Mouse (Mus musculus) ovary, postnatal 36 days (tissue): ENCODE data around the gene Cnn3.

Experiments
- DNase-seq: peaks from one replicate; pipeline ENCODE4 v3.0.0; 2022; ENCODE audit warnings: low spot score, mixed read lengths

Gene Cnn3

DNA sequence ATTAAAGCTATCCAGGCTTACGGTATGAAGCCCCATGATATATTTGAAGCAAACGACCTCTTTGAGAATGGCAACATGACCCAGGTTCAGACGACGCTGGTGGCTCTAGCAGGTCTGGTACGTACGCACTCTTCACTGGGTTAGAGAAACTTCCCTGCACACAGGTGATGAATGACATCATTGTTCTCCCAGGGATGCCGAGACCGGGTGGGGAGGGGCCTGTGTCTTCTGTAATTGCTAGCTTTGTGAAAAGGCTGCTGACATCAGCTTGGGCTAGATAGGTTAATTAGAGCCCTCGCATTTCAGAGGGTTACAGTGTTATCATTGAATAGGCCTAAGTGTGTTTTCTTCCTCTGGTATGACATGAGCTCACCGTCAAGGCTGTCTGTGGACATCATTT lies 25.1 kb downstream of the Cnn3 start:
- DNase-seq = no peak

GRCm38 (mm10) chr3:121458545-121459492 lies 32.5 kb downstream of the Cnn3 start:
- no peak for DNase-seq

GRCm38 (mm10) chr3:121460473-121461193 lies 34.3 kb downstream of the Cnn3 start:
- no peak for DNase-seq

DNA sequence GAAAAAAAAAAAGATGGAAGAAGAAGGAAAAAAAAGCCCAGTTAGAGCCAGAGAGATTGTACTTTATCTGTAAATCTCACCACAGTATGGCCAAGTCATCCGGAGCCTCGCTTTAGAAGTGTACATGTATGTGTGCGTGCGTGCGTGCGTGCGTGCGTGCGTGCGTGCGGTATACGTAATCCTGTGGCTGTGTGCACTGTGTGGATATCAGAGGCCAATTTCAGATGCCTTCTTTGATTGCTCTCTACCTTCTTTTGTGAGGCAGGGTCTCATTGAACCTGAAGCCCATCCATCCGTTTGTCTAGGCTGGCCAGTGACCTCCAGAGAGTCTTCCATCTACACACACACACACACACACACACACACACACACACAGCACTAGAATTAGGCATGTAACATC lies 35.2 kb downstream of the Cnn3 start:
- no peak for DNase-seq

GRCm38 (mm10) chr3:121462782-121463181 lies 36.5 kb downstream of the Cnn3 start:
- DNase-seq = no peak

DNA sequence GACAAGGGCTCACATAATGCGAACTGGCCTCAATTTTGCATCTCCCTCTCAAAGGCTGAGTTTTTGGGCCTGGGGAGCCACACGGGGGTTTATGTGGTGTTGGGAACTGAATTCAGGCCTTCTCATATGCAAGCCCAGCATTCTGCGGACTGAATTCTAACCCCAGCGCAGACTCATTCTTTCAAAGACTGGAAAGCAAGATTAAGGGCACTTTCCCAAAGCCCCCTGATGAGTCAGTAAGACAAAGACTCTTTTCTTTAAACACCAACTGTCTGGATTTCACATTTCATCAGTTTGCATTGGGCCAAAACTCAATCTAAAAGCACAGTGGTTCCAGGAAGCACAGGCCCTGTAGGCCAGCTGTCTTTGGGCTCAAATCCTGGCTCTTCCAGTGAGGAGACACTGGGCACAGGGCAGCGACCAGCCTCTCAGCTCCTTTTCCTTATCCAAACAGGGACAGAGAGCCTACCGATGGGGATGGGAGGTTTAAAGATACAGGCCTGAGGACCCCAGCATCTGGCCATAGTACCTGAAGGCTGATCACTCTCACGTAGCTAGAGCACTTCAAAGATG lies 38.5 kb downstream of the Cnn3 start:
- DNase-seq = no peak

DNA sequence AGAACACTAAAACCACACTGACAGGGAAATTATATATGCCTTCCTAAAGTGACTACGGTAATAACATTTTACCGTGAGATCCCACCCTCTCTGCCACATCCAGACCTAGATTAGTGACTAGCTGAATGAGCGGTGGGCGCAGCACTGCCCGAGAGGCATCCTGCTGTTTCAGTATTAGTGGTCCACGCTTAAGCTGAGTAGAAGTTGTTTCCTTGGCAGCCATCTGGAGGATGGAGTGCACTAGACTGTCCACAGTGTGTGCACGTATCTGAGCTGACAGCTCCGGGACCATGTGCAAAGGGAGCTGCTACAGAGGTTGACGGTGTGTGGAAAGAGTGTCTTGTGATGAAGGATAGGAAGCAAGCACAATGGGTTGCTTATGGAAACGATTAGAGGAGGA lies 39.5 kb downstream of the Cnn3 start:
- no peak for DNase-seq

- DNase-seq = no peak
Observed at GRCm38 (mm10) chr3:121467094-121467552, 40.8 kb downstream of the Cnn3 start.

- no peak for DNase-seq
Observed at GRCm38 (mm10) chr3:121468136-121468535, 41.8 kb downstream of the Cnn3 start.

DNA sequence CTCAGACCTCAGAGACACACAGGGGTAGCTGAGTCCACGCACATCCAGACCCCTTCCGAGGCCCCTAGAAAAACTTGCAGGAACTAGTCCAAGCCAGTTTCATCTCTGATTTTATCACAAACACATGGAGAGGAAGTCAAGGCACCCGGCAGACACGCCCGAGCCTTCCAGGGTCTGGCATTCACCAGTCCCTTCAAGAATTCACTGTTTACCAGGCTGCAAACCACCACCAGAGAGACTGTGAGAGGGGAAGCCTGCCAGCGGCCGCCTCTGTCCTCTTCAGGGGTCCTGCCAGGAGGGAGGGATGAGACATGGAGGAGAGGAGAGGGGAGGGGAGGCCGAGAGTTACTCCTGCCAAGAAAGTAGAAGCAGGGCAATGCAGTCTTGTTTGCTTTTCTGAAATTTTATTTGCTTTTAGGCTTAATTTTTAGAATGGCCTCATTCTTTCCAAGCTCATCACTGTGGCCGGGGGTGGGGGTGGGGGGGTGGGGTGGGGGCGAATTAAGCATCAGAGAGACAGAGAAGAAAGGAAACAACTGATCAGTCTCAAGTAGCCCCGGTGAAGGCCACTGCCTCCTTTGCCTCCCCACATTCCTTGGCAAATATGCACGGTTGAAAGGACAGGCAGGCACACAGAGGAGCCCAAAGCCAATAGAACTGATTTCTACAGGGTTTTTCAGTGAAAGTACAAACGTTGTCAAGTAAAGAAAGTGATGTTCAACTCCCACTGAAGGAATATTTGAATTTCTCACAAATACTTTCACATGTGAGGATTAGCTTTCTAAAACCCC lies 43.1 kb downstream of the Cnn3 start:
- peak; percentile 41 for DNase-seq

DNA sequence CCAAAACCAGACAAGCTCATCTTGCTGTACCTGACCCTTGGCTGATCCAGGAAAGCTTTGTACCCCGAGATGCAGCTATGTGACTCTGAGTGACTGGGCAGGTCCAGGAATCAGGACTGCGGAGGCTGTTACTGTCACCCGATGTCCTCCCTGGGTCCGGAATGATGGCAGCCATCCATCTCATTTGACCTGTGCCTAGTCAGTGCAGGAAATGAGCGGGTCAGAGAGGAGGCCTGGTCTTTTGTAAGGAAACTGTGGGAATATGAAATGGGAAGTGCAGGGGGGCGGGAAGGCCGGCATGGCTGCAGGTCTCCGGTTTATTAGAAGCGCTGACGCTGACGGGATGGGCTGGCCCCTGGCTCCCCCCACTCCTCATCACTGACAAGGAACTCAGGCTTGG lies 45.4 kb downstream of the Cnn3 start:
- DNase-seq = no peak

DNA sequence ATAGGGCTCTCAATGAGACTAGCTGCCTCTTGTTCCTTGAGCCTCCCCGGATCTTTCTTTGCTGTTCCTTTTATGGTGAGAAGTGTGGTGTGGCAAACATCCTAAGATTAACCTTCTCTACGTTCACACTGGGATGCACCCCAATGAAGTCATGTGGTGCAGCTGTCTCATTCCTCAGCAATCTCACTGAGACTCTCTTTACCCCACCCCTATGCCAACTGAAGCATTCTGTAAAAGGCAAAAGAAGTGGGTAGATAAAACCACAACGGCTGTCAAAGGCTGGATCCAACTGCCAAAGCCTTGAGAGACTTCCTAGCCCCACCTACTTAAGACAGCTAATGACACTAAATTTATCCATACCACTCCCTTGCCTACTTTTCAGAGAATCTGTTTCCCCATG lies 48.4 kb downstream of the Cnn3 start:
- DNase-seq = no peak

DNA sequence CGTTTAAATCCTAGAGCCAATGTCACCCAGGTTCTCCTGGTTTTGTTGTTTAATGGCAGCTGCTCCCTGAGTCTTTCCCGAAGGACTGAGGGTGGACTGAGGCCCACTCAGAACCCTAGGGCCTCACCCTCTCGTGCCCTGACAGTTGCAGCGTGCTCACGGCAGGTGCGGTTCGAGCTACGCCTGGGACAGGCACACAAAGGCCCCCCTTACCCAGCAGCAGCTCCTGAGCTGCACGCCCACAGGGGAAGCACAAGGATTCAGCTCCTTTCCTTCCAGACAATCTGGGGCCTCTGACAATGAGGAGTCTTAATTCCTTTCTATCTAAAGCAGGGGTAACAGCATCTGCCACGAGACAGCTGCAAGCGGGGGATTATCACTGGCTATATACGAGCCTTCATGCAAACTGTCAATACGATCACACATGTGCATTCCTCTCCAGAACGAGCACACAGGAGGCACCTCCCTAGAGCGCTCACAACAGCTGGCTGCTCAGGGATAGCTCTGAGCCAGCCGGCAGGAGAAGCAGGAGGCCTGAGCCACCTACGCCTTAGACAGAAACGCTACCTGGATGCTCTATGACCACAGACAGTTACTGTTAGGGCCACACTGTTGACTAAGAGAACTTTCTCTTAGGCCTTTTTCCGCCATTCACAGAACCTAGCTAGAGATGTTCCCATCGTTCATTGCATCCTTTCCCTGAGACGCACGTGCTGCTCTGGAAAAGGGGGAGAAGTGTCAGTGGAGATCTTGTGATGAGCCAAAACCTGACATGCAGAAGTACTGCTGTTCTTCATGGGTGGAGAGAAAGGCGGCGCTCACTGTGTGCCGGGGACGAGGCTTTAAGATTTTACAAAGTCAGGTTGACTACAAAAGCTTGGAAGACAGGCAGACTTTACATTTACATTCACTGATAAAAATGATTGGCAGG lies 54.0 kb downstream of the Cnn3 start:
- no peak for DNase-seq

DNA sequence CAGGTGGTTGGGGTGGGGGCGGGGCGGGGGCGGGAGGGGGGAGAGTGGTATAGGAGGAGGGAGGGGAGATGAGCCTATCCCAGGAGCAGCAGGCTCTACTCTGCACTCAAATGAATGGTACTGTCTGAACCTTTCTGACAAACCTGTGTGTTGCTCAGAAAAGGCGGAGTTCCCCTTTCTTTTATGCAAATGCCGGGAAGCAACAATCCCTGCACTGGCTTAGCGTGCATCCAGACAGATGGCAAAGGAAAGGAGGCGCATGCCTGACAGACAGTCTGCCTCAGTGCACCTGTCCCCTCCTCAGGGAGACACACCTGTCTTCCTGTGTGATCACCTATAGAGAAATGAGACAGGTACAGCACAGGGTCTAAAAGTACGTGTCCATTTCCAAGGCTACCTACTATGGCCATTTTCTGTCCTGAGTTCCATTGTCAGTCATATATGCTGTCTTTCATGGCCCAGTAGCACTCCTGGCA lies 54.7 kb downstream of the Cnn3 start:
- DNase-seq = no peak

DNA sequence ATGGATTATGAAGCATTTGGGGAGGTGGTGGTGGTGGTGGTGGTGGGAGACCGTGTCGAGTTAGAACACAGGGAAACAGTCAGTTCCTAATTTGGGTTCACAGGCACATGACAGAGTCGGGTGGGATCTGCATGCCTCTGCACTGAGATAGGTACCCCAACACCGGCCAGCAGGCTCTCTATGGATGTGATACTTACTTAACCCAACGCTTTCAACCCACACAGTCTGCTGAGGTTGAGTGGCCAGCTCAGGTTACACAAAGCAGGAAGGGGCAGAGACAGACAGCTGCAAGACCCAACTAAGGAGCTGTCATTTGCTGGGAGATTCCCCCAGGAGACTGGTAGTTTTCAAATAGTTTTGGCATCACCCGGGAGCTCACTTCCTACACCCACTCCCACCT lies 55.3 kb downstream of the Cnn3 start:
- no peak for DNase-seq

DNA sequence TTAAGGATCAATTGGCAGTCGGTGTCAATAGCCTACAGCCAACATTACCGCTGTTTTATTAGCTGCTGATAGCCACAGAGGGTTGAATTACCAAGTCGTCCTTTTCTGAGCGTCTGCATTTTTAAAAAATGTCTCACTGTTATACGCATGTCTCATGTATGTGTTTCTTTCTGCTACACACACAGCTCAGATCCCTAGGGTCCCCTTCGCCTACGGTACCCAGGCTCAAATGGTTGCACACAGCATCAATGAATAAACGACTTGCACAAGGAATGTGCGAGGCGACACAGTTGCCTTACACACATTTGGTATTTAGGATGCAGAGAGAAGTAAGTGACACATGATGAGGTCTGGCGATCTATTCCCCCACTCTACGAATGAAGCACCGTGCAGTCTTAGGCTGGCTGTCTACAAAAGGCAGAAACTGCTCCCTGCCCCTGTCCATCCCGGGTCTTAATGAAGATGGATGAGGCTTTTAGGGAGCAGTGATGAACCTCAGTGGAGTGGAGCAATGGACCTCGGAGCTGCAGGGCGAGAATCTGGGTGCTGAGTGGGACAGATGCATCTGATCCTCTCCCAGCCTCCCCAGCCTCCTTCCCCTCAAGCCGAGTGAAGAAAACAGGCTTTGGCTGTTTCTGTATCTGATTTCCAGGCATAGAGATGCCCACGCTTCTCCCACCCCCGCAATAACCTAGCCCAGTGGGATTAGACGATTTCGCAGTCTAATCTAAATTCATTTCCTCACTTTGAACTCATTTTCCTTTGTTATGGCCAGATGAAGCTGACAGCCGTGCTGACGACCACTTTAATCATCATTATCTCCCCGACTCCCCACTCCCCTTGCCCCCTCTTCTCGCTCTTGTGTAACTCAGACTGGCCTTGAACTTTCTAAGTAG lies 57.2 kb downstream of the Cnn3 start:
- DNase-seq = no peak

DNA sequence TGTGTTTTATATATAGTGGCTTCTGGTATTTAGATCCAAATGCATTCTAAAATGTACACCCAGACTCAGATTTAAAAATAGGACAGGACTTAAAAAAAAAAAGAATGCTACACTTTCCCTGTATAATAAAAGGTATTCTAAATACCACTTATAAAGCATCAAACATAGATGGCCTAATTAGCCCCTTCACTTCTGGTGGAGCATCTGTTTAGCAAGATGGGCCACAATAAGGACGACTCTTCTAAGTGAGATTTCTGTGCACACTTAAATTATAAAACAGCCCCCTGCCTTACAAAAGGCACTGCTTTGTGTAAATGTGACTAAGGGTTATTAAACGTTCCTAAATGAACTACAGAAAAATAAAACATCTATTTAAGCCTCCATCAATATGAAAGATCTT lies 58.9 kb downstream of the Cnn3 start:
- no peak for DNase-seq

DNA sequence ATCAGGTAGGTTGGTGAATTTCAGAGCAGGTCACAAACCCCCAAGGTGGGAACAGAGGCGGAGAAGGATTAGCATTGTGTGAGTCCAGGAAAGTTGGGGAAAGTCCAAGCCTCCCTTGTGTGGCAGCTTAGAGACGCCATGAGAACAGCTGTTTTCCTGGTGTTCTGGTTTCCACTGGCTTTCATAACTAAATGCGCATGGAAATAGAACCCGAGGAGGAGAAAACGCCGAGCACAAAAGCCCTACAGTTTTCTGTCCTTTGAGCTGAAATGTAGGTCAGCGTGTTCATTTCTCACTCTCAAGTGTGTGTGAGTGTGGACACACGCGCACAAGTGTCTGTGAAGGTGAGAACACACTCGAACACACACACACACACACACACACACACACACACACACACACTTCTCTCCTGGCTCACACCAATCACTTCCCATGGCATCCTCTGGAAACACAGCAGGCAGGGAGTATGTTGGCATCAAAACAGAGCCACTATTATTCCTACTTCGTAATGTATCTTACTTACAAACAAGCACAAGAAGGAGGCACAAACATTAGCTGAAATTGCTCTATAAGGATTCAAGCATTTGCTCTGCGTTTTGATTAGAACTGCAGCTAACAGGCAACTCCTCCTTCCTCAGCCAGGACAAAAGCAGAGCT lies 63.3 kb downstream of the Cnn3 start:
- no peak for DNase-seq

DNA sequence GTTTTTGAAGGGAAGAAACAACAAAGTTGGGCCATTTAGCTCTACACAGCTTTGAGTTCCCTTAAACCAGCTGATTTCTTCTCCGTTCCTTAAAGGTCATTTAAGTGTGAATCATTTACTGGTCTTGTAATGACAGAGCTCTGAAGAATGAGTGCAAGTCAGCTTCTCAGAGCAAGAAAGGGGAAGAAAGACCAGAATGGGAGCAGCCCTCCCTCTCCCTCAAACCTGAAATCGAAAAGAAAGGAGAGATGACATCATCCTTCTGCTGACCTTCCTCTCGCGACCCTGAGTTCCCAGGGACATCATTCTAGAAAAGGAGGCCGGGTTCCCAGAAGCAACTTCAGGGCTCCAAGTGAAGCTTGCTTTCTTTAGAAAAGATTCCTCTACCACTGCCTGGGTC lies 64.6 kb downstream of the Cnn3 start:
- peak; percentile 17 for DNase-seq
